In genomic region chr13:107888571-107889451, GRCm38 (mm10) we compare ENCODE assay signal across 8 mouse cellular contexts.
A peak's percentile ranks its signal among the peaks of the same experiment; 100 is the strongest.
DNase-seq lines count a peak whose midpoint lies in the region; ATAC-seq and TF ChIP-seq lines count a peak whose summit lies in the region.

No protein-coding gene starts in this region.

- no peaks in the 10 kb centered on the region for H3K36me3 ChIP-seq in forebrain, embryonic 14.5 days (ENCODE audit: control insufficient read depth, insufficient read depth, low read length)
- H3K36me3 ChIP-seq in lung, embryonic 16.5 days (ENCODE audit: control insufficient read depth, insufficient read depth, low read length) = no peaks in the 10 kb centered on the region

- H3K4me2 ChIP-seq in forebrain, embryonic 14.5 days (ENCODE audit: low read length) = peak overlapping the region; percentile 68
- peak overlapping the region; percentile 81 for H3K4me2 ChIP-seq in lung, embryonic 16.5 days (ENCODE audit: low read depth, low read length)

- H3K27me3 ChIP-seq in forebrain, embryonic 14.5 days (replicated peaks; ENCODE audit: control insufficient read depth, insufficient read depth, low read length) = no peaks in the 10 kb centered on the region
- no peaks in the 10 kb centered on the region for H3K27me3 ChIP-seq in lung, embryonic 16.5 days (ENCODE audit: control insufficient read depth, insufficient read depth, low read depth, low read length)

- no peak for TF ChIP-seq CTCF in bone marrow, adult 2 months (IDR thresholded peaks at IDR 0.05; ENCODE audit: control insufficient read depth, insufficient read depth, low read length)
- TF ChIP-seq CTCF in layer of hippocampus, adult 2 months (conservative IDR thresholded peaks at IDR 0.05) = peak; percentile 16; the same call in 1 of the 2 replicates

- H3K27ac ChIP-seq in bone marrow, adult 2 months (ENCODE audit: control insufficient read depth, insufficient read depth, low read depth, low read length, poor library complexity) = peak overlapping the region; percentile 86
- H3K27ac ChIP-seq in forebrain, embryonic 14.5 days (ENCODE audit: low read depth, low read length) = peak overlapping the region; percentile 99
- H3K27ac ChIP-seq in layer of hippocampus, adult 2 months = peak overlapping the region; percentile 90
- H3K27ac ChIP-seq in lung, embryonic 16.5 days (ENCODE audit: low read length) = peak overlapping the region; percentile 91

- 1% methylated on average over 126 of the region's 127 CpGs for WGBS in bone marrow, adult 2 months
- under 1% methylated on average over 98 of the region's 127 CpGs for WGBS in forebrain, embryonic 14.5 days
- WGBS in lung, embryonic 16.5 days = 0% methylated on average over 73 of the region's 127 CpGs

- intact Hi-C loops in heart, postnatal 14 days (cut with DNase I) = loop anchor here (2.0 to 10.0 kb wide), 4 partner anchors 56 to 774 kb away; no protein-coding TSS in a partner anchor

- H3K4me1 ChIP-seq in bone marrow, adult 2 months (ENCODE audit: control insufficient read depth, insufficient read depth, low read length) = no peaks in the 10 kb centered on the region
- peaks cover 30% of the 10 kb centered on the region for H3K4me1 ChIP-seq in forebrain, embryonic 14.5 days (ENCODE audit: control insufficient read depth, insufficient read depth, low read length)
- peaks cover 21% of the 10 kb centered on the region for H3K4me1 ChIP-seq in lung, embryonic 16.5 days (replicated peaks; ENCODE audit: control insufficient read depth, insufficient read depth, low read length)

- no peaks in the 10 kb centered on the region for H3K9me3 ChIP-seq in forebrain, embryonic 14.5 days (replicated peaks; ENCODE audit: control insufficient read depth, low read length)
- no peaks in the 10 kb centered on the region for H3K9me3 ChIP-seq in lung, embryonic 16.5 days (ENCODE audit: control insufficient read depth, low read length)

- no peak for TF ChIP-seq POLR2A in bone marrow, adult 2 months (IDR thresholded peaks at IDR 0.05; ENCODE audit: borderline replicate concordance, control insufficient read depth, low read depth, low read length)

- peak overlapping the region; percentile 97 for H3K9ac ChIP-seq in forebrain, embryonic 14.5 days (ENCODE audit: low read length)
- H3K9ac ChIP-seq in lung, embryonic 16.5 days (ENCODE audit: low read length) = peak overlapping the region; percentile 90

- peak; percentile 65 to 69 for DNase-seq in B cell, adult 2 months
- peak; percentile 44 for DNase-seq in forebrain, embryonic 14.5 days (ENCODE audit: low spot score)
- DNase-seq in heart, postnatal 14 days = peak; percentile 72 to 73
- DNase-seq in layer of hippocampus, adult 2 months (ENCODE audit: low spot score in 2 of 2) = peak in 1 of 2 experiments; percentile 54
- DNase-seq in ovary, postnatal 36 days (ENCODE audit: low spot score) = peak; percentile 60
- peak; percentile 67 for DNase-seq in thymus, postnatal 4 days

- peak overlapping the region; percentile 90 for H3K4me3 ChIP-seq in bone marrow, adult 2 months (replicated peaks; ENCODE audit: control insufficient read depth, low read depth, low read length)
- H3K4me3 ChIP-seq in forebrain, embryonic 14.5 days (ENCODE audit: low read depth, low read length) = peak overlapping the region; percentile 90
- H3K4me3 ChIP-seq in layer of hippocampus, adult 2 months = peak overlapping the region; percentile 85
- H3K4me3 ChIP-seq in lung, embryonic 16.5 days (ENCODE audit: low read length) = peak overlapping the region; percentile 87

- 0 out of 2 replicates have a peak, but pooled peaks have one; percentile 2 for ATAC-seq in forebrain, embryonic 14.5 days
- ATAC-seq in lung, embryonic 16.5 days (ENCODE audit: low read depth) = no peak
